Mouse (Mus musculus) midbrain, embryonic 10.5 days (tissue): ENCODE data around the gene Tmcc2. TPM values are rescaled to one million over a fixed set of nuclear protein-coding genes. Genes with fewer than 3 reads are reported as not detected.
"Not testable (repeated sequence)": the region's sequence is repeated elsewhere in the genome, so short reads cannot be mapped to it uniquely, and the experiment has no call there.

ENCODE experiments used
- DNase-seq: peaks from one replicate; pipeline ENCODE4 v3.0.0-alpha.2; 2017; ENCODE audit warnings: low spot score
- H3K27ac ChIP-seq: fragments of 300-500 bp; sonication (generic); replicated peaks from 2 replicates; pipeline ENCODE4 v1.5.1; 2016; ENCODE audit warnings: mild to moderate bottlenecking
- H3K27me3 ChIP-seq: fragments of 300-500 bp; sonication (generic); 2 replicates; pipeline ENCODE4 v1.6.1; 2016; ENCODE audit warnings: low read depth, mild to moderate bottlenecking; ENCODE audit not compliant: poor library complexity, severe bottlenecking
- H3K36me3 ChIP-seq: fragments of 300-500 bp; sonication (generic); 2 replicates; pipeline ENCODE4 v1.6.1; 2016; ENCODE audit warnings: mild to moderate bottlenecking, moderate library complexity
- H3K4me1 ChIP-seq: fragments of 300-500 bp; sonication (generic); 2 replicates; pipeline ENCODE4 v1.6.1; 2016
- H3K4me3 ChIP-seq: fragments of 300-500 bp; sonication (generic); 2 replicates; pipeline ENCODE4 v1.5.1; 2016; ENCODE audit warnings: mild to moderate bottlenecking, moderate library complexity
- H3K9me3 ChIP-seq: fragments of 300-500 bp; sonication (generic); replicated peaks from 2 replicates; pipeline ENCODE4 v1.6.1; 2016; ENCODE audit warnings: mild to moderate bottlenecking
- WGBS: fragments of 180-500 bp; shearing (Covaris S2); methylation state at CpG from one replicate; pipeline ENCODE4 v1.1.7; 2016; 5-methylcytosine and 5-hydroxymethylcytosine counted together
- polyA plus RNA-seq: library from polyadenylated mRNA; unstranded; fragments of >200 nt; fragmentation: Nextera tagmentation; extraction: Ambion mirVana; gene quantifications from 2 replicates; pipeline ENCODE4 v1.2.1, GENCODE M21; 2016

The Tmcc2 gene
- polyA plus RNA-seq, 1 experiment from 2014 or later = 9.6 TPM

DNA sequence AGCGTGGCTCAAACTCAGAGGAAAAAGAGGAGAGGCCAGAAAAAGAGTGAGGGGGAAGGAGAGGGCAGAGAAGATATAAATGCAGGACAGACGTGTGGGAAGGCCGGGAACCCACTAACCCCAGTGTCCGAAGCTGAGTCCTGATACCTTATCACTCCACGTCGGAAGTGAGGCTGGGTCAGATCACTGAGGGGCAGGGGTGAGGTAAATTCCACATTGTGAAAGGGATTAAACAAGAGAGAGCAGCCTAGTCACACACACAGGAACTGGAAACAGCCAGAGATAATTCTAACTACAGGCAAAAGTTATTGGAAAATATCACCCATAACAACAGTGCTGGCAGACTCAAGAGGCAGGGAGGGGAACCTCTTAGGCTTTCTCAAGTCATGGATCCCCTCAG lies 29.1 kb downstream of the Tmcc2 start:
- Histone ChIP-seq H3K27me3 (no peaks in the 10 kb centered on the region), H3K4me1 (peaks cover 22% of the 10 kb centered on the region), H3K36me3 (peaks cover 94% of the 10 kb centered on the region), H3K4me3 (no peak overlapping the region), H3K27ac (no peak overlapping the region), H3K9me3 (no peaks in the 10 kb centered on the region)
- 88% methylated on average over 6 of the region's 6 CpGs for WGBS
- DNase-seq = no peak

DNA sequence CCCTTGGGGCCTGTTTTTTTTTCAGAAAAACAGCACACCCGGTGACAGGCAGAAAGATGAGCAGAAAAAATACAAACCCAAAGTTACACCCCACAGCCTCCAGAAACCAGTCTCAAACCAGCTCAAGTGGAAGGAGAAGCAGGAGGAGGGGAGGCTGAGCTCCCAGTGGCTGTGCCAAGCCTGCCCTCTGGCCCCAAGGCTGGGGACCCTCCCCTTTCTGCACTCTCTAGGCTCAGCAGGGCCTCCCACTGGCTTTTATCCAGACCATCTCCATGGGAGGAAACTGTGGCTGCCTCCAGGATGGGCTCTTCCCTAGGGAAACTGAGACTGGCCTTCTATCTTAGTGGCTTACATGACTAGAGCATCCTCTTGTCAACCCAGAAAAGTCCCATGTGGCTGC lies 34.2 kb downstream of the Tmcc2 start:
- 76% methylated on average over 1 of the region's 1 CpGs for WGBS
- no peak for DNase-seq
- no peaks in the 10 kb centered on the region for H3K27me3 ChIP-seq
- H3K4me3 ChIP-seq = no peak overlapping the region
- H3K4me1 ChIP-seq = peaks cover 36% of the 10 kb centered on the region
- peak overlapping the region; percentile 47 for H3K27ac ChIP-seq
- no peaks in the 10 kb centered on the region for H3K9me3 ChIP-seq
- peaks cover 54% of the 10 kb centered on the region for H3K36me3 ChIP-seq

DNA sequence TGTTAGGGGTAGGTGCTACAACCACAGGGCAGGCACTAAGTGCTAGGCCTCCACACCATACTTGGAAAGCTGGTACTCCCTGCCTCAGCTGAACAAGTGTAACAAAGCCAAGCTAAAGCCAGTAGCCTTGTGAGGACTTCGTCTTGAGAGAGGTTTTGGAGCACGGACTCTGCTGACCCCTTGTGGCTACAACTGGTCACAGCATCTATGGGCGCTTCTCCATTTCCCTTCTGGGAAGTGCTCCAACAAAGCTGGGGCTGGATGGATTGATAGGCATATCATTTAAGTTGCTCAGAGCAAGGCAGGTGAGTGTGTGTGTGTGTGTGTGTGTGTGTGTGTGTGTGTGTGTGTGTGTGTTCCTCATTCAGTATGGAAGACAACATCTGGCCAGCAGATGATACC lies 35.2 kb downstream of the Tmcc2 start:
- Histone ChIP-seq H3K27ac (peak overlapping the region; percentile 84), H3K36me3 (peaks cover 46% of the 10 kb centered on the region), H3K9me3 (peaks cover 6% of the 10 kb centered on the region), H3K4me3 (no peak overlapping the region), H3K27me3 (no peaks in the 10 kb centered on the region), H3K4me1 (peaks cover 36% of the 10 kb centered on the region)
- DNase-seq = peak; percentile 89
- WGBS = 1% methylated on average over 3 of the region's 3 CpGs

DNA sequence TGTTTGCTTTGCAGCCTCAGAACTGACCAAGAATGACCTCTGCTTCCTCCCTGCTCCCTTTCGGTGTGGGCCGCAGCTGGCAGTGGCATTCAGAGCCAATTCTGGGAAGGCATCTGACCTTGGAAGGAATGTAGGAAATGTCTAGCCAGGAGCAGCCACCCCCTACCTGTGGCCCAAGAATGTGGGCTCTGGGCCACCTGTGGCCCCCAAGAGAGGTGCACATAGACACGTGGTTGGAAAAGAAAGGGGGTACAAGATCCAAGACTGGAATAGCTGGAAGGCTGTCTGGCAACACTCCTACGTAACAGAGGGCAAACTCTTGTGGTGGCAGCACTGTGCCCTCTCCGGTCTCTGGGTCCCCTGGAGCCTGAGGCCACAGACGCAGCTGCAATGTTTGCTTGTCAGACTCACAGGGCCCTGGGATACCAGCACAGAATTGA lies 35.9 kb downstream of the Tmcc2 start:
- 50% methylated on average over 6 of the region's 6 CpGs for WGBS
- H3K36me3 ChIP-seq = peaks cover 42% of the 10 kb centered on the region

GRCm38 (mm10) chr1:132354234-132354633 lies 36.8 kb downstream of the Tmcc2 start:
- peaks cover 11% of the 10 kb centered on the region for H3K9me3 ChIP-seq
- H3K27ac ChIP-seq = peak overlapping the region; percentile 84
- peaks cover 36% of the 10 kb centered on the region for H3K4me1 ChIP-seq
- peaks cover 33% of the 10 kb centered on the region for H3K36me3 ChIP-seq
- no peak for DNase-seq
- H3K27me3 ChIP-seq = no peaks in the 10 kb centered on the region
- no peak overlapping the region for H3K4me3 ChIP-seq
- 79% methylated on average over 9 of the region's 9 CpGs for WGBS

More for the DNA sequence above, 35.9 kb downstream of the Tmcc2 start:
- no peak for DNase-seq
- H3K4me3 ChIP-seq = no peak overlapping the region
- H3K27ac ChIP-seq = peak overlapping the region; percentile 84
- H3K4me1 ChIP-seq = peaks cover 36% of the 10 kb centered on the region
- no peaks in the 10 kb centered on the region for H3K27me3 ChIP-seq
- peaks cover 11% of the 10 kb centered on the region for H3K9me3 ChIP-seq

DNA sequence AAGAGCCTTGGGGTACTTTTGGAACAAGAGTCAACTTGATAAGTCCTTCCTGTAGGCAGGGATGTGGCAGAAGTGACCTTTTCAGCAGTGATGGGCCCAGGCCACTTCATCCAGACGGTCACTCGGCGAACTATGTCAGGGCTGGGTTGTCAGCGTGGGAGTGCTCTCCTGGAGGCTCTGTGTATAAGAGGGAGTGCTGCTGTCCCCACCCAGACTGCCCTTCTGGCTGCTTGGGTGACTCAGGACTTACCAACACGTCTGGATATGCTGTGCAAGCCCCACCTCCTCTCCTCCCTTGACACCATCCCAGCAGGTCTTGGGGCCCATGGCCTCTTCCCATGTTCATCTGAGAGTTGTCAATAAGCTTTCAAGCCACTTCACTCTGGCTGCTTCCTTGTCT lies 37.7 kb downstream of the Tmcc2 start:
- DNase-seq = no peak
- WGBS = 79% methylated on average over 5 of the region's 5 CpGs
- no peaks in the 10 kb centered on the region for H3K27me3 ChIP-seq
- peaks cover 24% of the 10 kb centered on the region for H3K36me3 ChIP-seq
- peaks cover 37% of the 10 kb centered on the region for H3K4me1 ChIP-seq
- peak overlapping the region; percentile 84 for H3K27ac ChIP-seq
- peaks cover 11% of the 10 kb centered on the region for H3K9me3 ChIP-seq
- H3K4me3 ChIP-seq = no peak overlapping the region

DNA sequence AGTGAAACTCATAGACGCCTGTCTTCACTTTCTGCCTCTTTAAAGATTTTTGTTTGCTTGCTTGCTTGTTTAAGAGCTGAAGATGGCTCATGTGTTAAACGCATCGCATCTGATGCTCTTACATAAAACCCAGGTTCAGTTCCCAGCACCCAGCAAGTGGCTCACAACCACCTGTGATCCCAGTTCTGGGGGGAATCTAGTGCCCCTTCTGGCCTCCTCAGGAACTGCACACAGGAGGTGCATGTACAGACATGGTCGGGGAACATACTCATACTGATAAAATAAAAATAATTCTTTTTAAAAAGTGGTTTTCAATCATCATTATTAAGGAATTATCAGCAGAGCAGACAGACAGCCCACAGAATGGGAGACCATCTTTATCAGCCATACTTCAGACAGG lies 40.0 kb downstream of the Tmcc2 start:
- peaks cover 42% of the 10 kb centered on the region for H3K4me1 ChIP-seq
- H3K9me3 ChIP-seq = peaks cover 11% of the 10 kb centered on the region
- no peak overlapping the region for H3K27ac ChIP-seq
- DNase-seq = no peak
- 93% methylated on average over 4 of the region's 4 CpGs for WGBS
- H3K4me3 ChIP-seq = no peak overlapping the region
- H3K36me3 ChIP-seq = 0 out of 2 replicates have a peak, but pooled peaks cover 4% of the 10 kb centered on the region
- no peaks in the 10 kb centered on the region for H3K27me3 ChIP-seq

GRCm38 (mm10) chr1:132349601-132350000 lies 41.5 kb downstream of the Tmcc2 start:
- not testable (repeated sequence) for H3K36me3 ChIP-seq, H3K27me3 ChIP-seq, DNase-seq, H3K27ac ChIP-seq, H3K4me3 ChIP-seq
- WGBS = 95% methylated on average over 3 of the region's 3 CpGs
- Histone ChIP-seq H3K4me1 (peaks cover 31% of the 10 kb centered on the region), H3K9me3 (peaks cover 11% of the 10 kb centered on the region)

DNA sequence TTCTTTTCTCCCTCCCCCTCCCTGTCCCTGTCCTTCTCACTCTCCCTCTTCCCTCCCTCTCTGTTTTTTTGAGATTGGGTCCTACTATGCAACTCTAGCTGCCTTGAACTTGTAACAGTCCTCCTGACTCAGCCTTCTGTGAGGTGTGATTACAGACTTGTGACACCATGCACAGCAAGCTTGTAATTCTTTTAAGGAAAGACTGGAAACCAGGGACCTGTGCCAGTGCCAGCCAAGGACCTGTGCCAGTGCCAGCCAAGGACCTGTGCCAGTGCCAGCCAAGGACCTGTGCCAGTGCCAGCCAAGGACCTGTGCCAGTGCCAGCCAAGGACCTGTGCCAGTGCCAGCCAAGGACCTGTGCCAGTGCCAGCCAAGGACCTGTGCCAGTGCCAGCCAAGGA lies 42.0 kb downstream of the Tmcc2 start:
- DNase-seq, H3K4me3 ChIP-seq, H3K27me3 ChIP-seq, H3K27ac ChIP-seq, H3K36me3 ChIP-seq: not testable (repeated sequence)
- H3K4me1 ChIP-seq = peaks cover 26% of the 10 kb centered on the region
- H3K9me3 ChIP-seq = peaks cover 11% of the 10 kb centered on the region

DNA sequence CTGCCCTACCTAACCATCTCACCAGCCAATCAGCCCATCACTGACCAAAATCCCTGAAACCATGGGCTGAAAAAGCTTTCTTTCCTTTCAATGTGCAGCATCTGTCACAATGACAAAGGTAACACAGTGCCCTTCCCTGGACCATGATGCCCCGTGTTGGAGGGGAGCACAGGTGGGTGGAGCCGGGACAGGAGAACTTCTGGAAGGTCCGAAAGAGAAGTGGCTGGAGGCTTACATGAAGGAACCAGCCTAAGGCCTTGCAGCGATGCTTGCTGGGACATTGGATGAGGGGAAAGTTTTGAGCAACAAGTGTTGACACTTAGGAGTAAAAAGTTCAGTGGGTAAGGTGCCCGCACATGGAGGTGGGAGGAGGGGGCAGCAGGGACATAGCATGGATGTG lies 42.7 kb downstream of the Tmcc2 start:
- Histone ChIP-seq H3K36me3 (0 out of 2 replicates have a peak, but pooled peaks cover 4% of the 10 kb centered on the region), H3K27ac (peak overlapping the region; percentile 46), H3K4me1 (peaks cover 21% of the 10 kb centered on the region), H3K27me3 (no peaks in the 10 kb centered on the region), H3K9me3 (peaks cover 11% of the 10 kb centered on the region), H3K4me3 (no peak overlapping the region)
- WGBS = 84% methylated on average over 5 of the region's 5 CpGs
- no peak for DNase-seq

GRCm38 (mm10) chr1:132346951-132347350 lies 44.1 kb downstream of the Tmcc2 start:
- 0 out of 2 replicates have a peak, but pooled peaks cover 4% of the 10 kb centered on the region for H3K36me3 ChIP-seq
- peak overlapping the region; percentile 73 for H3K27ac ChIP-seq
- no peaks in the 10 kb centered on the region for H3K27me3 ChIP-seq

DNA sequence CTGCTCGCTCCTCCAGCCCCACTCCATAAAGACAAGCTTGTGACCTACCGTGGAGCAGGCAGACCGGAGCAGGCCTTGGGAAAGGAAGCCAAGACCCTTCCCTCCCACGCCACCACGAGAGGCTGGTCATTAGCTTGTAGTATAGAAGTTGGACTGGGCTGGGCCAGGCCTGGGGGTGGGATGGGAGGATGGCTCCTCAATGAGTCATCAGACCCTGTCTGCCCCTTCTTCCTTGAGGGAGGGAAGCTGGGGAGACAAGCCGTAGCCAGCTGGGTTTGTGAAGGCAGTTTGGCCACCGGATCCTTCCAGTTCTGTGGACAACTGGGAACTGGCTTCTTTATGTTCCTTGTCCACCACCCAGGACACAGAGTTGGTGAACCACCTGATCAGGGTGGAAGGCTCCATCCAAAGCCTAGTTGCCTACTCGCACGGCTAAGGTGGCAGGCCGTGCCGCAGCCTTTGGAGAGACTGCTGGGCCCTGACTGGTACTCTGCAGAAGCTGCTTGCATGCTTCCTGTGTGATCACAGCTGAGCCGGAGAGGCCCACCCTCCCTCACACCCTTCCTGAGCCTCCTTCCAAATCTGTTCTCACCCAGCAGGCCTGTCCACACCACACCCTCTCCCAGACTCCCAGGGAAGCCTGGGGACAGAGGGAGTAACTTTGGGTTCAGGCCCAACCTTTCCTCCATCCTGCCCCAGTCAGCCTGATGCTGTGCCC lies 44.8 kb downstream of the Tmcc2 start:
- Histone ChIP-seq H3K27me3 (no peaks in the 10 kb centered on the region), H3K4me1 (peaks cover 26% of the 10 kb centered on the region), H3K4me3 (no peak overlapping the region), H3K9me3 (peaks cover 9% of the 10 kb centered on the region), H3K27ac (peak overlapping the region; percentile 73), H3K36me3 (0 out of 2 replicates have a peak, but pooled peaks cover 4% of the 10 kb centered on the region)
- 84% methylated on average over 12 of the region's 12 CpGs for WGBS
- DNase-seq = no peak

More at GRCm38 (mm10) chr1:132346951-132347350, 44.1 kb downstream of the Tmcc2 start:
- no peak for DNase-seq
- Histone ChIP-seq H3K9me3 (peaks cover 11% of the 10 kb centered on the region), H3K4me3 (no peak overlapping the region), H3K4me1 (peaks cover 23% of the 10 kb centered on the region)

GRCm38 (mm10) chr1:132345514-132345913 lies 45.6 kb downstream of the Tmcc2 start:
- H3K27ac ChIP-seq = peak overlapping the region; percentile 73; the same call in 1 of the 2 replicates
- peaks cover 26% of the 10 kb centered on the region for H3K4me1 ChIP-seq
- no peaks in the 10 kb centered on the region for H3K27me3 ChIP-seq
- H3K9me3 ChIP-seq = 0 out of 2 replicates have a peak, but pooled peaks cover 2% of the 10 kb centered on the region
- H3K36me3 ChIP-seq = no peaks in the 10 kb centered on the region
- 81% methylated on average over 4 of the region's 4 CpGs for WGBS
- DNase-seq = no peak
- H3K4me3 ChIP-seq = no peak overlapping the region
